Mouse (Mus musculus) embryonic fibroblast, embryonic 13.5 days (primary cell): ENCODE measurements around the gene Ubac2.

ENCODE experiments used
- CTCF ChIP-seq: IDR thresholded peaks from 2 replicates; pipeline ENCODE4 v1.5.1; 2011; ENCODE audit warnings: mild to moderate bottlenecking, control low read depth, low read length, moderate library complexity, borderline replicate concordance; ENCODE audit not compliant: insufficient read depth
- POLR2A ChIP-seq: IDR thresholded peaks from 2 replicates; pipeline ENCODE4 v1.6.1; 2011; ENCODE audit warnings: low read depth, mild to moderate bottlenecking, control low read depth, low read length, moderate library complexity

- TF ChIP-seq CTCF (no peak), POLR2A (no peak)
Measured at GRCm38 (mm10) chr14:121958751-121959537, 80.5 kb downstream of the Ubac2 start.
